Mouse (Mus musculus) layer of hippocampus, postnatal 14 days (tissue): ENCODE results near the gene Ptprd. TPM values are rescaled to one million over a fixed set of nuclear protein-coding genes. Genes with fewer than 3 reads are reported as not detected.
A peak's percentile ranks its signal among the peaks of the same experiment; 100 is the strongest.

Experiments used
- DNase-seq, 2 experiments: peaks; one replicate each; pipeline ENCODE4 v3.0.0; 2021 to 2022; ENCODE audit warnings: low spot score in 2 of 2, mixed read lengths in 1 of 2
- total RNA-seq, 2 experiments: library from RNA; stranded (reverse); gene quantifications; 2 replicates each; pipeline ENCODE4 v1.2.3; 2021

The Ptprd gene
- total RNA-seq, 2 experiments from 2014 or later: 163 to 206 TPM

DNA sequence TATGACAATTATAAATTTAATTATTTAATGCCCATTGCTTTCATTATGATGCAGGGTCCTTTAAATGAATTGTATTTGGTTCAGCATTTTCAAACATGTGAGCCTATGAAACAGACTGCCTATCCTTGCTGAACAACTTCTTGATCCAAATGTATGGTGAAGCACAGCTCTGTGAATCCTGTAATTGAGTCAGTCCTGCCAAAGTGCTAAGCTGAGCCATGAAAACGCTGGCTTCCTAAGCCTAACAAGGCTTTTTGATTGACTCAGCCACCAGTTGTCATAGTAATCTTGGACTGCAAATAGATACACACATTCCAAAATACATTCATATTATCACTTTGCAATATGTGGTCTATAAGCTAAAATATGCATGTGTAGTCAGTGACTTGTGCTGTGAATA lies 625.1 kb downstream of the Ptprd start:
- peak in 1 of 2 experiments; percentile 66 for DNase-seq

DNA sequence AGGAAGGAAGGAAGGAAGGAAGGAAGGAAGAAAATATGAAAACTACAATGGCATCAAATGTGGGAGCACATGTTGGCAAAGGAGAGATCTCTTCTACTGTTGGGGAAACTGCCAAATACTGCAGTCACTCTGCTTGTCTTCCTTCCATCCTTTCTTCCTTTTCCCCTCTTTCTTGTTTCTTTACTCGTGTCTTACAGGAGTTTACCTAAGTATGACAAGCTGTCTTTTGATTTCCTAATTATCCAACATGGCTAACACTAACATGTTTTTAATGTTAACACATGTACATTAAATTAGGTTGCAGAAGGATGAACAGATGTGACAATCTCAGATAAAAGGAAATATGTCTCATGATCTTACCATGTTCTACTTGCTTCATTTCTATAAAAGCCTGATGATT lies 625.5 kb downstream of the Ptprd start:
- no peak for DNase-seq

DNA sequence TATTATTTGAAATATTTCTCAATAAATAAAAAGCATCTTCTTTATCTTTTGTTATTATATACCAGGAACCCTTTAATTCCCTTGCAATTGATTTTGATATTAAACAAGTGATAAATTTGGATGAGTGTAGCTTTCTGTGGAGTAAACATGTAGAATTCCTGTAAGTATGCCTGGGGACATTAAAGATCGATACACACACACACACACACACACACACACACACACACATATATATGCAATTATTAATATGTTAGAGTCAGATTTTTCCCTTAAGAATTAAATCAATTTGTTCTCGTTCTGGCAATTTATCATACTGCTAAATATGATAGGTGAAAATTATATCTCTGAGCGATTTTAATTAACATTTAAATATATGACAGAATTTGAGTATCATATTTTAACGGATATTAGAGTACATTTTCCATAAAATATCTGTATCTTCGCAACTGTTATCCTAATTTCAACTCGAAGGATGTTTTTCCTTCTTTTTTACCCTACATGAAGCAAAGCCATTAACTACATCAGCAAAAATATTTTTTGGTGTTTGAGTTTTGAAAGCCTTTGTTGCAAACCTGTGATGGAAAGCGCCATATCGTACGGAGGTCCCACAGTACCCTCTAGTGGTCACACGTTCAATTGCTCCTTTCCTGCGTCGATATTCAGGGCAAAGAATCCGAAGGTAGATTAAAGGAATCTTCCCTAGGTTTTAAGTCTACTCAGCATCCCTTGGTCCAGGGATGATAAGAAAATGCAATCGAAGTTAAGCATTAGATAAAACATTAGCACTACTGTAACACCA lies 653.2 kb downstream of the Ptprd start:
- peak; percentile 51 to 72 for DNase-seq

DNA sequence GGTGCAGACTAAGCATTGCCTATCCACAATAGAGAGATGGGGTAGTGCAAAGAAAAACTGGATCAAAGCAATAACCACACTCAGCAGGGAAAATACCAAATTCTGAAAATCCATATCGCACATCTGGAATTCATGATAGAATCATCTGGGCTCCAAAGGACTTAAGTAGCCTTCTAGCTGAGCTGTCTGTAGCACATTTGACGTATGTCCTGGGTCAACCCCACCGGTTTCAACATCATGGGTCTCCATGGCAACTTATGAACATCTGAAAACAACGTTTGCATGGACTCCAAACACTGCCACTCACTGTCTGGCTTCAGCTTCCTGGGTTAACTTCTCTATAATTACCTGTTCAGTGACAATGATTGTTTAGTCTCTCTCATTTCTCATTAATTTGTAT lies 655.9 kb downstream of the Ptprd start:
- no peak for DNase-seq

DNA sequence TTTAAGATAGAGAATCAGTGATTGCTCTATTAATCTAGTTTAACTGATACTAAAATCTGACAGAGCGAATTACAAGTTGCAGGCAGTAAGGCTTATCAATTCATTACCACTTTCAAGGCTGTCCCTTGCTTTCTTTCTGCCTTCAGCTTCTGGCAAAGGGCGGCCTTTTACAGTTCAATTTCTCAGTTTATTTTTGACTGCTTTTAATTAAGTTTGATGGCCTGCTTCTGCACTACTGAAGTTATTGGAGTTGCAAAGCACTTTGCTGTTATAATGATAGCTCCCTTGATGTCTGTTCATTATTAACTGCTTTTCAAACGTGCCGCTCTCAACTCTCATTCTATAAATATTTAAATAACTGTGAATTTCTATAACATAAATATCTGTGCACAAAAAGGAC lies 673.9 kb downstream of the Ptprd start:
- no peak for DNase-seq

DNA sequence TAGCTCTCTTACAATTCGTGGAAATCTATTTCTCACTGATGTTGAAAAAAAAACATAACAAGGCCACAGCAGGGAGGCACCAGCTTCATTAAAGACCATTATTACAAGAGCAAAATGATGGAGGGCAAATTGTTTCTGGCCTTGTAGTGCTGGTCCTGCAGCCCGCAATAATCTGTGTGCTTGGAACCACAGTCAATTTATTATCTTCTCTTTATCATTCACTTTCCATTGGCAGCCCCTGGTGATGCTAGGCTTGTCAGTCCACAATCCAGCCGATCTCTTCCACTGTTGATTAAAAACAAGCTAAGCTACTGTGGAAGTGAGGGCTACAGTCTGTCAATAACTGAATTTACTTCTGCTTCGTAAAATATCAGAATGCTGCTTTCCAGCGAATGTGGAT lies 674.4 kb downstream of the Ptprd start:
- peak in 1 of 2 experiments; percentile 16 for DNase-seq

DNA sequence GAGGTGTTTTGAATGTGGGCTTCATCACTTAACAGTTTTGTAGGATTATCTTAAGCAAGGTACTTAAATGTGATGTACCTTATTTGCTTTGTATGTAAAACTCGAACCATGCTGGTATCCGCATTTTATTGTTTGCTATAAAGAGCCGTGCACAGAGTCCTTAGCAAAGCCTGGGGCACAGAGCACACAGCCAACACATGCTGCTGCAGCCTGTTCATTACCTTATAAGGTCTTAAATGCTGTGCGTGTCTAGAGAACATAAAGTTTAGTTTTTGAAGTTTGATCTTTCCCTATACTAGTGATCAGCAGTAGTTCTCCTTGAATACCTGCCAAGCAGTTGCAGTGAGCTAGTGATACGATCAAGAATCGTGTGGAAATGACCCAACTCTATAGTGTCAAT lies 676.2 kb downstream of the Ptprd start:
- DNase-seq: no peak

DNA sequence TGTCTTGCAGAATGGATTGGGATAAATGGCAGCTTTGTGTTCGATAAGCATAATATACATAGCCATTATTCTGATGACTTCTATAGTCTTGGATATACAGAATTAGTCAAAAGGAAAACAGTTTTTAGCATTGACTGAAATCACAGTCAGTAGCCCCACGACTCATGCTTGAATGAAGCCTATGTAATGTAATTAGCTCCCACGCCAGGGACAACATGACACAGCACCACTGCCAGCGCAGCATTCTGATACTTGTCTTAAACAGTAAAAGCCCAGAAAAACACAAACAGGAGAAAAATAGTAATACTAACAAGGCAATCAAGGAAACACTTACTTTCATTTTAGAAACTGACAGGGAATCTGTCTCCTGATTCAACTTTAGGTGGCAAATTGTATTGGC lies 677.2 kb downstream of the Ptprd start:
- no peak for DNase-seq

DNA sequence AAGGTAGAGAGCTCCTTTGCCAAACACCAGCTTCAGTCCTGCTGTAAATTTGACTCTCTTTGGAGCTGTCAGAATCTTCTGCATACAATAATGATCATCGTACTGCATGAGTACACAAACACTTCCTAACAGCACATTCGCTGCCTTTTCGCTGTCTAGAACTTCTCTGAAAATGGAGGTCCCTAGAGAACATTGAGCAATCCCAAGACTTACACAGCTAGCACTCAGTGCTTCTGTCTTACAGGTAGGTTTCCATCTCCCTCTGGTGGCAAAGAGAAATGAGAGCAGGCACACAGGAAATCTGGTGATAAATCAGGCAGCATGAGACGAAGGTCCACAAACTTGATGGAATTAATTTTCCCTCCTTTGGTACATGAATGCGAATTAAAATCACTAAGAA lies 692.6 kb downstream of the Ptprd start:
- peak; percentile 13 to 45 for DNase-seq

DNA sequence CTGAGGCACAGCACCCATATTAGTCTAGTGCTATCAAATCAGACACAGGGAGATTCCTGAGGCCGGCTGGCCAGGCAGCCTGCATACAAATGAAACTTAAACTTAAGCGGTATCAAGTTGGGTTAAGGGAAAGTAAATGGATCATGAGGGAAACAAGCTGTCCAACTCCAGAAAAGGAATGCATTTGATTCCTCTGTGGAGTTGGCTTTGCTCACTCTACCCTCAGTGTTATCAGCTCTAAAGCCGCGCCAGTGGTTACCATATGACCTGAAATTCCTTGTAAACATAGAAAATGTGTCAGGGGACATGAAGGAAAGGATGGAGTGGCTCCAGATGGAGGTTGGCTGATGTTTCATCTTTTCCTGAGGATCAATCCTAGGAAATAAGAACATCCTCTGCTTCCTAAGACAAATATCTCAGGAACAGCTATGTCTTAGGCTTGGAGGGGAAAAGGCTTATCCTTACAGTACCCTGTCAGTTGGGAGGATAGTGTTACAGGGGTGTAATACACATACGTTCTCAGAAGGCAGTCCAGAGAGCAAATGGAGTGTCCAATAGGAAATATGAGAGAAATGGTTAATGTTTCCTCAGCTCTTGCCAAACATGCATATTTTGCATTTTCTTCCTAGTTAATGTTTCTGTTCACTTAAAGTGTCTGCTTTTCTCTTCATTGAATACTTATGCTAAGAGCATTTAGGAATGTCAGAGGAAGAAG lies 697.7 kb downstream of the Ptprd start:
- no peak for DNase-seq

DNA sequence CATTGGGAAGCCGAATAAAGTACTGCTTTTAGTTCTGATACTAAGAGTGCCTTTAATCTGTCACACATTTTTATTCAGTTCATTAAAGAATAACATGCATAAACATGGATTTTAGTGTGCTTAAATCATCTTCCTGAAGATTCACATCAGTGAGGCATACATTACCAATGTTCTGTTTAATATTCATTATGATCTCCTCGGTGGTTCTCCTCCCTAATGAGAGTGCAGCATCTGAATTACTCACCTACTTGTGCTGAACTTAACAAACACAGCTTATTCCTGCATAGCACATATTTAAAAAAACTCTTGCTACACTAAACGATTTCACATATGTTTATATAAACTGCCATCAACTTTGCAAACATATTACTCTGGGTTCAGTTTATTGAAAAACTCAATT lies 698.7 kb downstream of the Ptprd start:
- no peak for DNase-seq

DNA sequence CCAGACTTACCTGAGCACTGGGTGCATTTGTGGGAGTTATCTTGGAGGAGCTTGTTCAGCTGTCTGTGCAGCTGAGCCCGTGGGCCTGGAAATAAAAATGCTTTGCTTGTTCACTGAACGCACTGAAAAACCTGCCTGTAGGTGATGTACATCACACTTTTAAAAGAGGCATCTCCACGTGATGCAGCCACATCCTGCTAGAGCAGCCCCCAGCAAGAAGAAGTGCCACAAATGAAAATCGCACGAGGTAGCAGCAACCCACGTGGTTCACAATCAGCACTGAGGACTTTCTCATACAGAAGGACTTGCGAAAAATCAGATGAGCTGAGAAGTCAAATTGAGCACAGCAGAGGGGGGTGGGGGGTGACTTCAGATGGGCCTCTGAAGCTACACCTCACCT lies 757.7 kb downstream of the Ptprd start:
- DNase-seq: no peak

DNA sequence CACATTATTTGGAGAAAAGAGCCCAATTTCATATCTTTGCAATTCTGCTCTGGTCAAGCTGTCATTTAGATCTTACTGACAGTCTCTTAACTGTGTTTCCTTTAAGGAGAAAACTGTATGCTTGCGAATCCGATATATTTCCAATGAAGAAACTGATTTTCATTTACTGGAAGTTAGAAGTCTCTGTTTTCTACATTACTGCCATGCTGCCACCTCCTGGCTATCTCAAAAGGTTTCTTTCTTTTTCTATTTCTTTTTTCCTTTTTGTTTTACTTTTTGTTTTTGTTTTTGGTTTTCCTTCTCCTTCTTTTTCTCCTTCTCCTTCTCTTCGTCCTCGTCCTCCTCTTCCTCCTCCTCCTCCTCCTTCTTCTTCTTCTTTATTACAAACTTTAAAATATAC lies 812.6 kb downstream of the Ptprd start:
- DNase-seq: peak in 1 of 2 experiments; percentile 15

DNA sequence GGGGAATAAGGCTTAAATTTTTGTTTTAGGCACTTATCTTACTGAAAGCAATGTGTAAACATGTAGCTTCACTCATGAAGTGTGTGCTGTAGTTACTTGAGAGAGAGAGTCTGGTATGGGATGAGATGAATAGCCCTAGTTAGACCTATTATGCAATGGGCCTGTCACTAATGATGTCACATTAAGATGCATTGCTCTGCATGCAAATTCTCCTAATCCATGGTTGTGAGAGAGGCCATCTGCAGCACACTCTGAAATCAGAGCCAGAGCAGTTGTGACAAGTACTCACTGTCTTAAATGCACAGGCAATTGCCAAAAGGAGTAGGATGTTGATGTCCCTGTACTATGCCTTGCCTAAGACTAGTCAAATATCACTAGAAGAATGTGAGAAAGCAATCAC lies 850.0 kb downstream of the Ptprd start:
- DNase-seq: no peak

DNA sequence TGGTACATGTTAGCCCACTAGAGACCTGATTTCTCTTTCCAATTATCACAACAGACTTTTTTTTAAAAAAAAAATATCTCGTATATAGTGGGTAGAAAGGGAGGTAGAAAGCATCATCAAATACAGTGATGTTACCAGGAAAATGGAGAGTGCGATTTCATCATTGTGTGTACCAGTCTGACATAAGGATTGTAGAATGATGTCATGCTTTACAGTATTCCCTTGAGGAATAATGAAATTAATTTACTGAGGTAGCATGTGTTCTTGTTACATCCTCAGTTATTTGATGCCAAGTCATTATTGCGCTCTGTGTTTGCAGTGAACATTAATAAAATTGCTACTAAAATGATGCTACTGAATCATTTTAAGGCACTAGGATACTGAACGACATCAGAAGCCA lies 884.6 kb downstream of the Ptprd start:
- DNase-seq: no peak

DNA sequence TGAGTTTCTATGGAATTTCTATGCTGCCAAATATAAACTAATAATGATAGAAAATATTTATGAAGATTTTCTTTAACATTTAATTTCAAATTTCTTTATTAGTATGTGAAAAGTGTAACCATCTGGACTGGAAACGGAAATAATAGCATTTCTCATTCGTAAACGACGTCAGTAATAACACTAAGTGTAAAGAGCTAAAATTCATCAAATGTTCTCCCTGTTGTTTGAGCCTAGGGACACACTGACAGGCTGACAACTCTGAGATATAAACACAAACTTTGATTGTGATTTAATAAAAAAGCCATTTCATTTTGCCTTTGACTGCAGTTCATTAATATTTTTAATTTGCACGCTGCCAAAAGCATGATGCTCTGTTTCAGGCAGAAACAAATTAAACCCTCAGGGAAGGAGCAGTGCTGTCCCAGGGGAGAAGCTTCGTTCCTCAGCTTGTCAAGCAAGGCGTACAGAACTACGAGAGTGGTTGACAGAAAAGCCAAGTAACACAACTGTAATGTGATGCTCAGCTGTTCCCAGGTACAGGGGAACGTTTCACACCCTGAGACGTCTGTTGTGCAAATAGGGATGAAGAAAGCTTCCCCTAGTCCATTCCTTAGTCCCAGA lies 894.6 kb downstream of the Ptprd start:
- DNase-seq: no peak

DNA sequence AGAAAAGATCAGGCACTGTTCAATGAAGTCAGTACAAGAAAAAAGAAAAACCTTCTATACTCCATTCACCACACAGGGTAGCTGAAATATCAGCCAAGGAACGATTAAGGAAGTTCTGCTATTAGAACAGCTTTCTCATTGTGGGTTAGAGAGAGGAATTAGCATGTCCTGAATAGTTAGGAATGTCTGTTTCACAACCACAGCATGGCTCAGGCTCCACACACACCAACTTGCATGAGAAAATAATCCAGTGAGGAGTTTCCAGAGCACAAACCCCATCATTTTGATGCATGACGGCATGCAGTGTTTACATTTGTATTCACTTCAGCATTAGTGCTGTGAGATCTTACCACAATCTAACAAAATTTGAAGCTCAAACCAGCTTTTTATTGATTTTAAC lies 895.1 kb downstream of the Ptprd start:
- DNase-seq: peak in 1 of 2 experiments; percentile 15

DNA sequence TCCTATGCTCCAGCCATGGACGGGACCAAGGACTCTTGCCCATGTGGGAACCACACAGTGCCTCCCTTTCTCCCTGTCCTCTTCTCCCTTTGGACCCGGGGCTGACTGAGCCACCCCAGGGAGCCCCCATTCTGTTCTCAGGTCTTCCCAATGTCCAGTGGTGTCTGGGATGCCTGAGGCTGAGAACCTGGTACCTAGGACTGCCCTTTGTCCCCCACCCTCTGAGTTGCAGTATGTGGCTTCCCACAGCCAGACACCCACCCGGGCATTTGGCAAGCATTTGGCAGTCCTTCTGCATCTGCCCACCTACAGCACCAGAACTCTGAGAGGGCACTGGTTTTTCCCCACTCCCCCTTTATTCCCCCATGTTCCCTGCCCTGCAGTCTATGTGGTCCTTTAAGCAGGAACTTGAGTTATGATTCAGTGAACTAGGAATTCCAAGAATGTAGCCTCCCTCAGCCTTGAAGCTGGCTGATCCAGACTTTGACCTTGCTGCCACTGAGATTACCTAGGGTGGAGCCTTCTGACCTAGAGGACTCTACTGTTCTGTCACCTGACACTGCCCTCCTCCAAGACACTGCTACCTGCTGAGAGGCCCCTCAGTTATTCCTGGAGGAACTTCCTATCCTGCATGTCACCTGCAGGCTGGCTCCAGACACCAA lies 901.5 kb downstream of the Ptprd start:
- DNase-seq: no peak

DNA sequence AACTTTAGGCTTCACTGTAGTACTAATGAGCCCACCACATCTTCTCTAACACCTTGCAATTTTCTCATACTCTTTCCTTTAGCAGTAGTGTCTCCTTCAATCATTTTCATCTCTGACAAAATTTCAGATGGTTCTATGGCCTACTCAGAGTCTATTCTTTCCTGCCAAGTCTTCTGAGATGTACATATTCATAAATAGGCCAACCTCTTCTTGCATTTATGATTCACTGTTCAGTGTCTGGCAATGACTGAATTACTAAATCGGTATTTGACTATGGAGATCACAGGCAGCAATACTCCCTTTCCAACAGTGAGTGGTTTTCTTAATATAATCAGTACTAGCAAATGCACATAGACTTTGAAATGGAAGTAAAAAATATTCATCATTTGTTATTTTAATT lies 928.3 kb downstream of the Ptprd start:
- DNase-seq: peak in 1 of 2 experiments; percentile 8

DNA sequence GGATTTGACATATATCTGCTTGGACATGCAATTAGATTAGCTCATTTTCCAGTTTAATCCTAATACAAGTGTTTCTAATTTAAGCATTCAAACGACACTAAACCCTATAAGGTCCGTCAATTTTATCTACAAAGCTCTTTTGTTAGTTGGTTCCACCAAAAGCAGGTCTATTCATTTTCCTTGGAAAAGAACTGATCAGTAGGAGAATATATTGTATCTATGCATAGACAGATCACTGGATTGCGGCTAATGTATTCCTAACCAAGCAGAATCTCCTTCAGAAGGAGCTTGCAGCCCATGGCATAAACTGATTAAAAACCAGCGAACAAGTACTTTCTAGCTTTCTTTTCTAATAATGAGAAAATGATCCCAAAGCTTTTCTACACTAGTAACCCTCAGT lies 933.8 kb downstream of the Ptprd start:
- no peak for DNase-seq

DNA sequence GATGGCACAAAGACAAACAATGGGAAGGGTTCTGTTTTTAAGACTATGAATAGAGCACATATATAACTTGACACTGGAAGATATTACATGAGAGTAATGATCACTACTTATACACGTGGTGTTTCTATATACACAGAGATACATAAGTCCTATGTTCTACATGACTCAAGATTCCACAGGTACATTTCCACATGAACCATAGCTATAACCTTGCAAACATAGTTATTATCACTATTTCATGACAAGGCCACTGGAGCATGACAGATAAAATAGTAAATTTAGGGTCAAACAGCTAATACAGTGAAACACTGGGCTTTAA lies 951.8 kb downstream of the Ptprd start:
- no peak for DNase-seq
